Mouse (Mus musculus): ENCODE data around the gene Ankrd60. TPM values are rescaled to one million over a fixed set of nuclear protein-coding genes. Genes with fewer than 3 reads are reported as not detected.

The Ankrd60 gene
- total RNA-seq, 2 experiments from 2014 or later: not detected

- intact Hi-C loops (cut with DNase I): no loop called here
- TF ChIP-seq CTCF (IDR thresholded peaks at IDR 0.05): no peak
- no peak for DNase-seq (ENCODE audit: extremely low spot score in 1 of 2, low spot score in 2 of 2)
- Histone ChIP-seq H3K4me3 (no peak overlapping the region), H3K27ac (no peak overlapping the region)
Measured at GRCm38 (mm10) chr2:173539781-173540180, 38.4 kb downstream of the Ankrd60 start.

GRCm38 (mm10) chr2:173535886-173536285 lies 42.3 kb downstream of the Ankrd60 start:
- no peak for DNase-seq (ENCODE audit: extremely low spot score in 1 of 2, low spot score in 2 of 2)
- no peak for TF ChIP-seq CTCF (IDR thresholded peaks at IDR 0.05)
- intact Hi-C loops (cut with DNase I): no loop called here
- no peak overlapping the region for H3K27ac ChIP-seq
- no peak overlapping the region for H3K4me3 ChIP-seq

GRCm38 (mm10) chr2:173535390-173535789 lies 42.8 kb downstream of the Ankrd60 start:
- no peak overlapping the region for H3K27ac ChIP-seq
- intact Hi-C loops (cut with DNase I): no loop called here
- TF ChIP-seq CTCF (IDR thresholded peaks at IDR 0.05): no peak
- no peak for DNase-seq (ENCODE audit: extremely low spot score in 1 of 2, low spot score in 2 of 2)
- H3K4me3 ChIP-seq: no peak overlapping the region

GRCm38 (mm10) chr2:173534581-173534980 lies 43.6 kb downstream of the Ankrd60 start:
- DNase-seq (ENCODE audit: extremely low spot score in 1 of 2, low spot score in 2 of 2): no peak
- no peak for TF ChIP-seq CTCF (IDR thresholded peaks at IDR 0.05)
- intact Hi-C loops (cut with DNase I): no loop called here
- no peak overlapping the region for H3K4me3 ChIP-seq
- no peak overlapping the region for H3K27ac ChIP-seq

GRCm38 (mm10) chr2:173532711-173533462 lies 45.3 kb downstream of the Ankrd60 start:
- no peak for TF ChIP-seq CTCF (IDR thresholded peaks at IDR 0.05)
- Histone ChIP-seq H3K4me3 (no peak overlapping the region), H3K27ac (no peak overlapping the region)
- no peak for DNase-seq (ENCODE audit: extremely low spot score in 1 of 2, low spot score in 2 of 2)
- intact Hi-C loops (cut with DNase I): no loop called here

GRCm38 (mm10) chr2:173528493-173528892 lies 49.7 kb downstream of the Ankrd60 start:
- intact Hi-C loops (cut with DNase I): no loop called here
- H3K27ac ChIP-seq: no peak overlapping the region
- no peak for TF ChIP-seq CTCF (IDR thresholded peaks at IDR 0.05)
- no peak for DNase-seq (ENCODE audit: extremely low spot score in 1 of 2, low spot score in 2 of 2)
- H3K4me3 ChIP-seq: no peak overlapping the region

GRCm38 (mm10) chr2:173522376-173522775 lies 55.8 kb downstream of the Ankrd60 start, which contains the start of gene 1700021F07Rik:
TSS of gene 1700021F07Rik (plus strand) at chr2:173522586.
- intact Hi-C loops (cut with DNase I): no loop called here
- Histone ChIP-seq H3K4me3 (no peak within 1 kb of the TSS), H3K27ac (no peak within 1 kb of the TSS)
- DNase-seq (ENCODE audit: extremely low spot score in 1 of 2, low spot score in 2 of 2): no peak
- TF ChIP-seq CTCF (IDR thresholded peaks at IDR 0.05): no peak

Other genes starting within 250 kb of the Ankrd60 start
- not detected for gene 1700021F07Rik, start 55.8 kb downstream of the Ankrd60 start, total RNA-seq (2021)
- 10 to 100 TPM; 26.3 to 28.1 TPM for gene Rab22a, start 81.4 kb upstream of the Ankrd60 start, total RNA-seq (2021)
- not detected for gene 1700010B08Rik, start 141.1 kb upstream of the Ankrd60 start, total RNA-seq (2021)
- gene Vapb, start 159.1 kb upstream of the Ankrd60 start, total RNA-seq (2021): 100 to 1,000 TPM; 125 to 130 TPM

Data from left cerebral cortex, adult 2 months (tissue).